10 mouse cellular contexts compared by ENCODE assay signal in the genomic region with DNA sequence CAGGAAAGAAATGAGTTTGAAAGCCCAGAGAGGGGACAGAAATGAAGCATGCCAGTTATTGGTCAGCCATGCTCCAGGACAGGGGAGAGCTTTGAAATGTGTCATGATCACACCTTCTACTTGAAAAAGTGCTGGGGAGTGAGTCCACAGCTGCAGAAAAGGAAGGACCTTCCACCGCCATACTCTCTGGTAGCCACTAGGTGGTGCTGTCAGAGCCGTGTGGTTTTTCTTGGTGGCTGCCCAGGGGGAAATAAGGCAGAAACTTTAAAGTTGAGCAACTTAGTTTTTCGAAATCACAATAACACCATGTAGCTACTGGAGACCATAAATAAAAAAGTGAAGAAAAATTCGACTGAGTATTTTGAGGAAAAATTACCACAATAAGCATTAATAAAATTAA. TPM values are rescaled to one million over a fixed set of nuclear protein-coding genes. Genes with fewer than 3 reads are reported as not detected.
DNase-seq lines count a peak whose midpoint lies in the region; TF ChIP-seq lines count a peak whose summit lies in the region.
"Had no signal": no experiment of that assay in that cellular context is flagged by ENCODE, and none has a peak within 500 bp of the region (broad histone marks: within the 10 kb centered on the region; RNA-seq: fewer than 3 reads in every experiment).

No protein-coding gene starts in this region.

- peak; percentile 64; the same call in 1 of the 2 replicates for TF ChIP-seq CTCF in spleen, adult 2 months (IDR thresholded peaks at IDR 0.05; ENCODE audit: extremely low read depth, insufficient read depth, insufficient read length, insufficient replicate concordance)

- no peak for TF ChIP-seq POLR2A in spleen, adult 2 months (IDR thresholded peaks at IDR 0.05; ENCODE audit: low read depth, low read length)

- no peaks in the 10 kb centered on the region for H3K36me3 ChIP-seq in spleen, adult 2 months (ENCODE audit: control insufficient read depth, insufficient read depth, low read length)
- H3K36me3 ChIP-seq: limb, embryonic 12.5 days; stomach, embryonic 15.5 days had no signal

- H3K27me3 ChIP-seq in spleen, adult 2 months (ENCODE audit: control insufficient read depth, insufficient read depth, low read length), result no peaks in the 10 kb centered on the region; the same call in 1 of the 2 replicates
- H3K27me3 ChIP-seq: stomach, embryonic 15.5 days had no signal

- no peak overlapping the region for H3K4me3 ChIP-seq in spleen, adult 2 months (ENCODE audit: extremely low read depth, insufficient read depth, insufficient read length)
- H3K4me3 ChIP-seq: limb, embryonic 12.5 days; stomach, embryonic 15.5 days had no signal

- H3K4me1 ChIP-seq in spleen, adult 2 months (ENCODE audit: control insufficient read depth, insufficient read depth, insufficient read length), result no peaks in the 10 kb centered on the region; the same call in 1 of the 2 replicates
- H3K4me1 ChIP-seq: stomach, embryonic 15.5 days had no signal

- peak; percentile 4 to 53 for DNase-seq in heart, adult 18-20 months
- DNase-seq in heart, postnatal 25 days (ENCODE audit: low spot score), result no peak
- peak in 1 of 2 experiments; percentile 12 for DNase-seq in spleen, adult 2 months (ENCODE audit: low read depth in 1 of 2, low spot score in 2 of 2)
- no peak for DNase-seq in spleen, adult 12 weeks (ENCODE audit: low spot score)
- DNase-seq in cerebellum, adult 9-11 months, result peak; percentile 5
- peak; percentile 14 to 25 for DNase-seq in heart, postnatal 36 days
- DNase-seq in lung, postnatal 10 days, result peak; percentile 58
- peak; percentile 25 for DNase-seq in thymus, postnatal 14 days

- 5% methylated on average over 4 of the region's 4 CpGs for WGBS in spleen, adult 2 months

- intact Hi-C loops in heart, postnatal 25 days (cut with DNase I), result no loop called here
- intact Hi-C loops in heart, postnatal 36 days (cut with DNase I), result loop anchor here (5.0 kb wide), 1 partner anchor 469 kb away; no protein-coding TSS in a partner anchor

- no peak overlapping the region for H3K27ac ChIP-seq in spleen, adult 2 months (ENCODE audit: insufficient read depth, low read length)
- H3K27ac ChIP-seq: limb, embryonic 12.5 days; stomach, embryonic 15.5 days had no signal

RNA-seq across cellular contexts. Expression of gene Gm12689, which starts 3.0 kb away (rescaled TPM):
- total RNA-seq in heart, adult 18-20 months (2021), result not detected
- total RNA-seq in heart, postnatal 25 days (2021), result not detected
- polyA plus RNA-seq in spleen, adult 2 months (2012; rRNA removed), result 0.07 and 0.20 TPM in 2 replicates
- total RNA-seq in heart, postnatal 36 days (2021), result not detected

Comparison
In these comparisons a context has a peak if more than half of its experiments do, and no peak if none do; other contexts are left out.
1. DNase-seq: peak in heart, adult 18-20 months (2 of 2), cerebellum, adult 9-11 months (single experiment), heart, postnatal 36 days (2 of 2), lung, postnatal 10 days (single experiment) and thymus, postnatal 14 days (single experiment); none in heart, postnatal 25 days (single experiment) and spleen, adult 12 weeks (single experiment).